Mouse (Mus musculus) heart, postnatal 14 days (tissue): ENCODE measurements at regions not wholly inside any gene's neighbourhood (a gene's known extent, or its start where the extent isn't known, plus 50 kb on each side); places are given as distances from the start of the nearest gene placed in this dataset.

ENCODE experiments used
- DNase-seq, 2 experiments: peaks; one replicate each; pipeline ENCODE4 v3.0.0; 2021 to 2022
- intact Hi-C: fragments of 180-260 bp; cut with DNase I; formaldehyde crosslinking; loops from one replicate; pipeline ENCODE4 v1.15.1; 2025

GRCm38 (mm10) chr6:13523463-13524202, 84.3 kb downstream of the Tmem168 start:
- no peak for DNase-seq
- intact Hi-C loops = no loop called here

GRCm38 (mm10) chr6:13514126-13514525, 93.8 kb downstream of the Tmem168 start:
- DNase-seq = no peak
- intact Hi-C loops = no loop called here

DNA sequence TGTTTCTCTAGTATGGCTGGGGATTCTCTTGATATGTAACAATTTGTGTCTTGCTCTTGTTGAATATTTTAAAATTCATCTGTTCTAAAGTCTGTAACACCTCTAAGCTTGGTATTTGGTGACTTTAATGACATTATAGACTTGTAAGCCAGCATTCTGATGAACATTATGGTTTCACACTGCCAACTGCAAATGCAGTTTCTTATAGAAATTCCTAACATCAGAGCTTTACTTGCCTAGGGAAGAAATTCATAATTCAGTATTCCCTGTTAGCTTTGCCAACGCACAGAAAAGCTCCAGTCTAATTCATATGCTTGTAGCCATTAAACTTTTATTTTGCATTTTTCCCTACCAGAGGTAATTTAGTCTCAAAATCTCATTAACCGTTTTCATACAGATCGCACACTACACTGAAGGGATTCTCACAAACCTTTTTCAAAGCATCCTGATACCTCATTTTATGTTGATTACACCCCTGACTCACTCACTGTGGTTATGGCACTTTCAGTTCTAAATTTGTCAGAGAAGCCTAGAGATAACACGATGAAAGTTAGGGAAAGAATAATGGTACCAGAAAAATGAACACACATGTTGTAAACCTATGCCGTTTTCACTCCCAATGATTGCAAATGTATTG, 131.3 kb downstream of the Tmem168 start:
- intact Hi-C loops = no loop called here
- DNase-seq = no peak

- DNase-seq = no peak
- intact Hi-C loops = no loop called here
Measured at GRCm38 (mm10) chr6:13449160-13449787, 158.6 kb downstream of the Tmem168 start.

GRCm38 (mm10) chr6:13413768-13414167, 189.0 kb upstream of the Vwde start:
- intact Hi-C loops = loop anchor here (10.0 kb wide), 1 partner anchor 1091 kb away; no protein-coding TSS in a partner anchor
- peak in 1 of 2 experiments; percentile 25 for DNase-seq

DNA sequence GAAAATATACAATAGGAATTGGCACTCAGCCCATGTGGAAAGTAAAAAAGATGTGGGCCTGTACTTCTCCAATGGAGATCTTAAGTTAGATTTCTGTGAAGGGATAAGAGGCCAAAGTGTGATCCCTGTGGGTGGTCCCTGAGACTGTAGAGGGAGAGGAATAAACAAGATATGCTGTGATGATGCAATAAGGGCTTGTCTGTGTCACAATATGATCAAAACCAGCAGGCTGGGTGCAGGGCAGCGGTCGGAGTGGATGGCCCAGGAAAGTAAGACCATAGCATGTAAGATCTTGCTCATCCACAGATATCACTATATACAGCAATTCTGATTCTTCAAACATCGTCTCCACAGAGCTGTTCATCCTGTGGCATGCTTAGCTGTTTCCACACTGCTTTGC, 188.3 kb upstream of the Vwde start:
- DNase-seq = no peak
- intact Hi-C loops = loop anchor here (10.0 kb wide), 1 partner anchor 1092 kb away; no protein-coding TSS in a partner anchor

DNA sequence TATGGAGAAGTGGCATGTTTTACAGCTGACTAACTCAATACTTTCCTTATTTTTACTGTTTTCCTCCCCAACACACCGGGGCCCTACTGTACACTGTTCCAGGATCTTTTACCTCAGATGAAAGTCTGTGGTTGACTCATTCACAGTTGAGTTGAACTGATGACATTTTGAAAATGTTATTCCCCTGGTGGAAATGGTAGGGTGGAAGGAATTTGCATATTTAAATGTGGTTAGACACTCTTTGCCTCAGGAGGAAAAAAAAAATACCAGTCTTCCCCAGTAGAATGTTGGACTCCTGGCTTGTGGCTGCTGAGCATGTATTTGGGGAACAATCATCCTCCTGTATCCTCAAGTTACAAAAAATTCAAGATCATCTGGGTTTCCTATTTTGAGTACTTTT, 159.7 kb upstream of the Vwde start:
- DNase-seq = no peak
- intact Hi-C loops = no loop called here

DNA sequence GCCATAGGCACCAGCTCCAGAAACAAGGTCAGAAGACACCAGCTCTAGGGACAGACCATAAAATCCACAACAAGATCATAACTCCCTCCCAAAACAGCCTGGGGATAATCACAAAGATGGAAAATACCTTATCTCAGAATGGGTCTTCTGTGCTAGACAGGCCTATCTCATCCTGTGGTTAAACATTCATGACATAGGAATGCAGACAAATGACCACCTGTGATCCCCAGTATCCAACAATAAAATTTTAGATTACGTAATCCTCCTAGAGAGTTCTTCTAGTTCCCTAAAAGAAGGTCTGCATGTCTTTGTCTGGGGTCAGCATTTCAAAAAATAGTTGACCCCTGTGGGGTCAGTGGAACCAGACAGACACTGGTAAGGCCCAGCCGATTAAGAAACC, 158.4 kb upstream of the Vwde start:
- DNase-seq = no peak
- intact Hi-C loops = no loop called here

DNA sequence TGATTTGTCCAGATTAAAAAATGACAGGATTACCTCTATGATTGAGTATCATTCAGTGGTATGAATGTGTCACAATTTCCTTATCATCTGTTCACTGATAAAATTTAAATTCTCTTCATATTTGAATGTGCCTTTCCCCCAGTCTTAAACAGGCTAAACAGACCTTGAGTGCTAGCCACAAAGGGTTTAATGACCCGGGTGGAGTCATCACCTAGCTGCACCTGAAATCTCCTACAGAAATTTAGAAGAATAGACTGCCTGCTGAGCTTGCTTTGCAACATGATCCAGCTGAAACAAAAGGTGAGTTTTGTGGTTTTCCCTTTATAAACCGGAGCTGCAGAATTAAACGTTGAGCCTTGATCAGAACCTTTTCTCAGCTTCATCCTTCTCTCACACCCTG, 156.1 kb upstream of the Vwde start:
- intact Hi-C loops = no loop called here
- no peak for DNase-seq

- intact Hi-C loops = no loop called here
- DNase-seq = no peak
Measured at GRCm38 (mm10) chr6:13379727-13380126, 155.0 kb upstream of the Vwde start.

DNA sequence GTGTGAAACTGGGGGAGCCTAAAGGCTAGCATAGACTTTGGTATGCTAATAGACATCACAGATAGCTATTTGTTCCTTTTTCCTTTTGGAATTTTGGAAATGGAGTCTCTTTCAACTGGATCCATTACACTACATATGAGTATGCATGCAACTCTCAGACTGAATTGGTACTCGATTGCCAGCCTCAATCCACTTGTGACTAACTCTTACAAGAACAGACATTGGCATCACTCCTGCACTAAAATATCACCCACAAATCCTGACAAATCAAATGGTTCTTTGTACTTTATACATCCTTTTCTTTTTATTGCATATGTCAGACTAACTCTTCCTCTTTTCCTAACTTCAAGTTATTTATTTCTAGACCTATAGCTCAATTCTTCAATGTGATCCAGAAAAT, 149.1 kb upstream of the Vwde start:
- intact Hi-C loops = no loop called here
- no peak for DNase-seq

DNA sequence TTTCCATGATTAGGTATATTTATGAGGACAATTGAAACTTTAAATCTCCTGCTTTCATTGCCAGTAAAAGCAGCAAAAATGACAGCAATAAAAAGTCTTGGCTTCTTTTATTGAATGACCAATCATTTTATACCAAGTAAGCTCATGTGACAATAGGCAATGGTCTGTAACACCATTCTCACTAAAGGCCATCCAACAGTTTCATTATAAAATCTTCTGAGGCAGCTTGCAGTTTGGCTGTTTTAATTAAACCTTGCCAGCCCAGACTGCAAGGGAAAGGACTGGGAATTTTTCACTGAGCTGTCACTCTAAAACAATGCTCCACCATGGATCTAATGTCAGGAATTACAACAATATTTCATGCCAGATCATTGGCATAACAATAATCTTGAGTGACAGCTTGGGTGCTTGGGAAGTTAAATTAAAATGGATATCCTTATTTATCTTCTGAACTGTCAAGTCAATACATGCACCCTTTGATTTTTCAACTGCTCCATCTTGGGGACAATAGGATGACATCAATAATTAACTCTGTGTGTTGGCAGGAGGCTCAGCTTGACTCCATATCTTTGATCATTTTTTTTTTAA, 145.0 kb upstream of the Vwde start:
- intact Hi-C loops = no loop called here

More for the DNA sequence above, 145.0 kb upstream of the Vwde start:
- no peak for DNase-seq
